Mouse (Mus musculus): ENCODE measurements around the gene Oas1a. TPM values are rescaled to one million over a fixed set of nuclear protein-coding genes. Genes with fewer than 3 reads are reported as not detected.

Gene Oas1a
- polyA plus RNA-seq, 1 experiment: 0.27 TPM

DNA sequence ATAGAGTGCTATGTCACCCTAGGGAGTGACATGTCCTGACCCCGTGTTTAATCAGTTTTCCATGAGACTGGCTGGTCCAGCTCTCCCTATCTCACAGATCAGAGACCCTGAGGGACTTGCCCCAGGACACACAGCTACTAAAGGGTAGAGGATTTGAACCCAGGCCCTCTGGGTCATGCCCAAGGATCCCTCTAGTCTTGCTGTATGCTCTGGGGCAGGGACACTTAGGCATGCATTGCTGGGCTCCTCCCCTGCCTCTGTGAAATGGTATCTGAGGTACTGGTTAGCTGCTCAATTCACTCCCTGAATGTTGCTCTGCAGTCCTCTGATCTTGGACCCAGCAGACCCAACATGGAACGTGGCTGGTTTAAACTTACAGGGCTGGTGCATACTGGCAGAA, 35.9 kb downstream of the Oas1a start:
- TF ChIP-seq CTCF (IDR thresholded peaks at IDR 0.05; ENCODE audit: control insufficient read depth, insufficient read depth, insufficient replicate concordance, low read depth, low read length) (no peak), POLR2A (IDR thresholded peaks at IDR 0.05; ENCODE audit: control insufficient read depth, low read depth, low read length) (no peak)
- Histone ChIP-seq H3K4me1 (ENCODE audit: control insufficient read depth, insufficient read depth, low read length) (no peaks in the 10 kb centered on the region), H3K36me3 (ENCODE audit: control insufficient read depth, insufficient read depth, low read length) (no peaks in the 10 kb centered on the region), H3K27ac (ENCODE audit: control insufficient read depth, insufficient read depth, low read depth, low read length) (no peak overlapping the region), H3K27me3 (ENCODE audit: control insufficient read depth, insufficient read depth, low read length) (no peaks in the 10 kb centered on the region), H3K4me3 (ENCODE audit: control insufficient read depth, low read depth, low read length) (no peak overlapping the region)

DNA sequence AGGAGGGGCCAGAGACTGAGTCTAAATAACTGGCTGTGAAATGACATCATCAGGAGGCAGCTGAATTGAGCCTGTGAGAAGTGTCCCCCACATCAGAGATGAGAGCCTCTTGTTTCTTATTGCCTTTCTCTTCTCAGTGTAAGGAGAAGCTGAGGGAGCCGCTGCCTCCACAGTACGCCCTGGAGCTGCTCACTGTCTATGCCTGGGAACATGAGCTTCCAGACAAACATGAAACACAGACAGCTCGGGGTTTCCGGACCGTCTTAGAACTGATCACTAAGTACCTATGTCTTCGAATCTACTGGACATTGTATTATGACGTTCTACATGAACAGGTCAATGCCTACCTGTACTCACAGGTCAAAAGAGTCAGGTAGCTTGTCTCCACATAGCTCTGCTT, 36.5 kb downstream of the Oas1a start:
- TF ChIP-seq POLR2A (IDR thresholded peaks at IDR 0.05; ENCODE audit: control insufficient read depth, low read depth, low read length) (no peak), CTCF (IDR thresholded peaks at IDR 0.05; ENCODE audit: control insufficient read depth, insufficient read depth, insufficient replicate concordance, low read depth, low read length) (no peak)
- Histone ChIP-seq H3K27me3 (ENCODE audit: control insufficient read depth, insufficient read depth, low read length) (no peaks in the 10 kb centered on the region), H3K4me1 (ENCODE audit: control insufficient read depth, insufficient read depth, low read length) (no peaks in the 10 kb centered on the region), H3K36me3 (ENCODE audit: control insufficient read depth, insufficient read depth, low read length) (no peaks in the 10 kb centered on the region), H3K27ac (ENCODE audit: control insufficient read depth, insufficient read depth, low read depth, low read length) (no peak overlapping the region), H3K4me3 (ENCODE audit: control insufficient read depth, low read depth, low read length) (no peak overlapping the region)

DNA sequence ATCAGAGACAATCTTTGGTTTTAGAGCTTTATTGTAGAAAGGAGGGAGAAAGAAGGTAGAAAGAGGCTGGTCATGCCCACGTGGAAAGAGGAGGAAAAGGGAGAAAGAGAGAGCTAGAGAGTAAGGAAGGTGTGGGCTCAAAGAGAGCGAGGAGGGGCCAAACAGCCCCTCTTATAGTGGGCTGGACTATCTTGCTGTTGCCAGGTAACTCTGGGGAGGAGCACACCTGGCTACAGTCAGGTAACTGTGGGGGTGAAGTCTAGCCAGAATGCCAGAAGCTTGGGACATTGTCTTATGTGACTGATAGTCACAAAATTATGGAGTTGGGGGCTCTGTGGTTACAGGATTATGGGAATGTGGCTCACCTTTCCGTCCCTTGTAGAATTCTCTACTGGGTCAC, 37.2 kb downstream of the Oas1a start:
- H3K4me3 ChIP-seq (ENCODE audit: control insufficient read depth, low read depth, low read length): no peak overlapping the region
- no peak overlapping the region for H3K27ac ChIP-seq (ENCODE audit: control insufficient read depth, insufficient read depth, low read depth, low read length)
- H3K27me3 ChIP-seq (ENCODE audit: control insufficient read depth, insufficient read depth, low read length): no peaks in the 10 kb centered on the region
- H3K36me3 ChIP-seq (ENCODE audit: control insufficient read depth, insufficient read depth, low read length): no peaks in the 10 kb centered on the region
- TF ChIP-seq CTCF (IDR thresholded peaks at IDR 0.05; ENCODE audit: control insufficient read depth, insufficient read depth, insufficient replicate concordance, low read depth, low read length) (no peak), POLR2A (IDR thresholded peaks at IDR 0.05; ENCODE audit: control insufficient read depth, low read depth, low read length) (no peak)
- H3K4me1 ChIP-seq (ENCODE audit: control insufficient read depth, insufficient read depth, low read length): no peaks in the 10 kb centered on the region

DNA sequence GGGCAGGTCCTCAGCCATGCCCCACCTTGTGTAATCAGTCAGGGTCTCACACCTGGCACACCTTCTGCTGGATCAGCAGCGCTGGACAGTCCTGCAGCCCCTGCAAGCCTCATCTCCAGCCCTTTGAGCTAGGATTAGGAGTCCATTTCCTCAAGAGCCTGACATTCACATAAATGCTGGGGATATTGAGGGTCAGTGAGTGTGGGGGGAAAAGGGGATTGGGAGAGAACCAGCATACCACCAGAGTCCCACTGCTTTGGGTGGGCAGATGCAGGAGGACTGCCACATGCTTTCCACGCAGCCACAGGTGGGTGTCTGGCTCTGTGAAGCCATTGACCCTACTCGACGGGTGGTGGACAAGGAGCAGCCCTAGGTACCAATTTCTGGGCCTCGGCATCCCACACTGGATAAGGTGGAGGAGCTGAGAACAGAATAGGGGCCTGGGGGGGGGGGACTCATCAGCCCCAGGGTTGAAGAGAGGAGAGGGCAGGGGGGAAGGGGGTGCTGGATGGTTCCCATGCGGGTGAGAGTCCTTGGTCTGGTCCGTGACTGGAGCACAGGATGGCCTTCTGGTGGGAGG, 37.8 kb downstream of the Oas1a start:
- Histone ChIP-seq H3K4me3 (ENCODE audit: control insufficient read depth, low read depth, low read length) (no peak overlapping the region), H3K4me1 (ENCODE audit: control insufficient read depth, insufficient read depth, low read length) (no peaks in the 10 kb centered on the region), H3K36me3 (ENCODE audit: control insufficient read depth, insufficient read depth, low read length) (no peaks in the 10 kb centered on the region), H3K27me3 (ENCODE audit: control insufficient read depth, insufficient read depth, low read length) (no peaks in the 10 kb centered on the region), H3K27ac (ENCODE audit: control insufficient read depth, insufficient read depth, low read depth, low read length) (no peak overlapping the region)
- TF ChIP-seq CTCF (IDR thresholded peaks at IDR 0.05; ENCODE audit: control insufficient read depth, insufficient read depth, insufficient replicate concordance, low read depth, low read length): no peak
- no peak for TF ChIP-seq POLR2A (IDR thresholded peaks at IDR 0.05; ENCODE audit: control insufficient read depth, low read depth, low read length)

DNA sequence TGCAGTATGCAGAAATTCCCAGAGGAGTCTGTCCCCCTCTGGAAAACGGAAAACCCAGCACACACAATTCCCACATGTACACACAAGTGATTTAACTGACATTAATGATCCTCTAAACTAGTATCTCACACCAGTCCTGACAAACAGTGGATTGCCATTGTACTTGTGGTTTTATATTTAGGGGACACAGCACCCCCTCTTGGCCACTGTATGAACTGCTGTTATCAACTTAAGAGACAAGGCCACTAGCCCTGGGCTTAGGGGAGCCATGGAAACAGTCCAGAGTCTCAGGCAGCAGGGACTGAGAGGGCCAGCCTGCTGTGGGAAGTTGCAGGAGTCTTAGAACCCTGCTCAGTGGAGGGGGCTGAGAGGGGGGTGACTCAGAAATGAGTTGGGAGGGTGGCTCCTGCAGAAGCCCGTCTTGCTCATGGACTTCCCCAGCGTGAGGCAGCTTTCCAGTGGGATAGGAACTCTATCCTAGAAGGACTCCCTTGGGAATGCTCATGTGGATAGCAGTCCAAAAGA, 41.9 kb downstream of the Oas1a start:
- no peaks in the 10 kb centered on the region for H3K27me3 ChIP-seq (ENCODE audit: control insufficient read depth, insufficient read depth, low read length)
- no peaks in the 10 kb centered on the region for H3K4me1 ChIP-seq (ENCODE audit: control insufficient read depth, insufficient read depth, low read length)
- no peaks in the 10 kb centered on the region for H3K36me3 ChIP-seq (ENCODE audit: control insufficient read depth, insufficient read depth, low read length)
- H3K27ac ChIP-seq (ENCODE audit: control insufficient read depth, insufficient read depth, low read depth, low read length): no peak overlapping the region
- no peak overlapping the region for H3K4me3 ChIP-seq (ENCODE audit: control insufficient read depth, low read depth, low read length)
- TF ChIP-seq POLR2A (IDR thresholded peaks at IDR 0.05; ENCODE audit: control insufficient read depth, low read depth, low read length) (no peak), CTCF (IDR thresholded peaks at IDR 0.05; ENCODE audit: control insufficient read depth, insufficient read depth, insufficient replicate concordance, low read depth, low read length) (peak; percentile 22; the same call in 1 of the 2 replicates)

DNA sequence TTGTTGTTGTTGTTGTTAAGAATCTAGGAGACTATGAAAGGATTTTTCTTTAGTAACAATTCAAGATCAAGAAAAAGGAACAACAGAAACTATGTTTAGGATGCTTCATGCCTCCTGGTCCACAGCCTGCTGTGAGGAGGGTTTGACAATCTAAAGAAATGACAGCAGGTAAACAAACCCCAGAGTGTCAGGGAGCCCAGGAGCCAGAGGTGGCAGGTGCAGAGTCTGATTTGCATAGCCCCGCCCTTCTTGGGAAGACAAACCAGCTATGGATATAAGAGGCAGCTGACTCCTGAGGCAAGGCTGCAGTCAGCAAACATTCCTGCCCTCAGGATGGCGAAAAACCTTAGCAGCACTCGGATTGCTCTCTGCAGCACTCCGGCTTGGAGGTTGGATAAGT, 46.2 kb downstream of the Oas1a start, which contains the start of gene Oas1h:
Gene Oas1h, plus strand, starts transcription at position 301 of the 400 bp plus-strand sequence.
- Histone ChIP-seq H3K36me3 (ENCODE audit: control insufficient read depth, insufficient read depth, low read length) (no peaks in the 10 kb centered on the region), H3K27me3 (ENCODE audit: control insufficient read depth, insufficient read depth, low read length) (no peaks in the 10 kb centered on the region), H3K4me3 (ENCODE audit: control insufficient read depth, low read depth, low read length) (no peak within 1 kb of the TSS), H3K4me1 (ENCODE audit: control insufficient read depth, insufficient read depth, low read length) (no peaks in the 10 kb centered on the region), H3K27ac (ENCODE audit: control insufficient read depth, insufficient read depth, low read depth, low read length) (no peak within 1 kb of the TSS)
- TF ChIP-seq POLR2A (IDR thresholded peaks at IDR 0.05; ENCODE audit: control insufficient read depth, low read depth, low read length) (no peak), CTCF (IDR thresholded peaks at IDR 0.05; ENCODE audit: control insufficient read depth, insufficient read depth, insufficient replicate concordance, low read depth, low read length) (no peak)

DNA sequence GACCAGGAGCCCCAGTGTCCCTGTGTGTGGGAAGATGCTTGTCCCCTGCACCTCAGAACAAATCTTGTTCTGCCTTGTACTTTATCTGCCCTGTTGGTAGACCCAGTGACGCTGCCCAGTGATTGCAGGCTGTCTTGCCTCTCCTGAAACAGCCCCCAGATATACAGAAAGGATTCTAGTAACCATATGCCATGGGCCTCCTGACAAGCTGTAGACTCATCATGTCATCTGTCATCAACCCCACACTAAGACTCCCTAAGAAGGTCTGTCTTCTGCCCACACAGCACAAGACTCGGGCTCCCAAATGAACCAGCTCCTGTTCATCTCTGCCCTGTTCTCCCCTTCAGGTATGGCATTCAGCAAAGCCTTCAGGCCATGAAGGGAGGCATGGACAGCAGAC, 48.1 kb downstream of the Oas1a start:
- H3K36me3 ChIP-seq (ENCODE audit: control insufficient read depth, insufficient read depth, low read length): no peaks in the 10 kb centered on the region
- no peaks in the 10 kb centered on the region for H3K27me3 ChIP-seq (ENCODE audit: control insufficient read depth, insufficient read depth, low read length)
- no peaks in the 10 kb centered on the region for H3K4me1 ChIP-seq (ENCODE audit: control insufficient read depth, insufficient read depth, low read length)
- no peak overlapping the region for H3K4me3 ChIP-seq (ENCODE audit: control insufficient read depth, low read depth, low read length)
- H3K27ac ChIP-seq (ENCODE audit: control insufficient read depth, insufficient read depth, low read depth, low read length): no peak overlapping the region
- TF ChIP-seq POLR2A (IDR thresholded peaks at IDR 0.05; ENCODE audit: control insufficient read depth, low read depth, low read length): no peak
- TF ChIP-seq CTCF (IDR thresholded peaks at IDR 0.05; ENCODE audit: control insufficient read depth, insufficient read depth, insufficient replicate concordance, low read depth, low read length): no peak

Data from testis, adult 2 months (tissue).